Mouse (Mus musculus) granulocyte monocyte progenitor cell, adult 5-6 weeks (primary cell): ENCODE data around the gene Zfp846. TPM values are rescaled to one million over a fixed set of nuclear protein-coding genes. Genes with fewer than 3 reads are reported as not detected.
"Not testable (repeated sequence)": the region's sequence is repeated elsewhere in the genome, so short reads cannot be mapped to it uniquely, and the experiment has no call there.

ENCODE experiments used
- ATAC-seq: replicated peaks from 2 replicates; pipeline ENCODE4 v1.8.0; 2016; ENCODE audit warnings: mild to moderate bottlenecking, moderate TSS enrichment, inconsistent platforms; ENCODE audit not compliant: poor library complexity, severe bottlenecking
- total RNA-seq, 2 experiments: library from RNA; stranded (forward) in 1 of 2; stranded (reverse) in 1 of 2; fragments of 200-712, 200-1000 nt in 1 of 2; fragments of >200 nt in 1 of 2; fragmentation: Nextera tagmentation in 1 of 2; gene quantifications; 2 replicates each; pipeline ENCODE4 v1.2.3; 2014 to 2017

The Zfp846 gene
- total RNA-seq (2014; fragmentation: Nextera tagmentation) (7.1 and 7.3 TPM in 2 replicates), total RNA-seq (2017) (4.7 and 13.0 TPM in 2 replicates)

DNA sequence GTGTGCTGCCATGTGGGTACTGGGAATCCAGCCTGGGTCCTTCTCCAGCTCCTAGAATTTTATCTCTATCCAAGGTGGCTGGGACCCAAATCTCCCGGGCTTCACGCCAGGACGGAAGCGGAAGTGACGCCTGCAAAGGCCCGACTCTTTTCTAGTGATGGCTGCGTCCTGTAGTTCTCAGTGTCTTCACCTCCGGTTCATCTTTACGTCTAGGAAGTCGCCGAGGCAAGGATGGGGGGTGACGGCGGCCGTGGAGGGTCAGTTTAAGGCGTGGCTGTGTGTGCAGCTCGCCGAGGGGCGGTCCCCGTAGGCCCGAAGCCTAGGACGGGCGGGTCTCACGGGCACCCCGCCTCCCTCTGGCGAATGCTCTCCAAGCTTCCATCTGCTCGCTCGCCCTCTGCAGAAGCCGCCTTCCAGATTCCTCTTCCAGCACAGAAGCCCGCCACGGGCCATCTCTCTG, at the start of gene Zfp846:
Gene Zfp846, plus strand, starts transcription at position 117 of the 460 bp plus-strand sequence.
- ATAC-seq: peak; percentile 100

DNA sequence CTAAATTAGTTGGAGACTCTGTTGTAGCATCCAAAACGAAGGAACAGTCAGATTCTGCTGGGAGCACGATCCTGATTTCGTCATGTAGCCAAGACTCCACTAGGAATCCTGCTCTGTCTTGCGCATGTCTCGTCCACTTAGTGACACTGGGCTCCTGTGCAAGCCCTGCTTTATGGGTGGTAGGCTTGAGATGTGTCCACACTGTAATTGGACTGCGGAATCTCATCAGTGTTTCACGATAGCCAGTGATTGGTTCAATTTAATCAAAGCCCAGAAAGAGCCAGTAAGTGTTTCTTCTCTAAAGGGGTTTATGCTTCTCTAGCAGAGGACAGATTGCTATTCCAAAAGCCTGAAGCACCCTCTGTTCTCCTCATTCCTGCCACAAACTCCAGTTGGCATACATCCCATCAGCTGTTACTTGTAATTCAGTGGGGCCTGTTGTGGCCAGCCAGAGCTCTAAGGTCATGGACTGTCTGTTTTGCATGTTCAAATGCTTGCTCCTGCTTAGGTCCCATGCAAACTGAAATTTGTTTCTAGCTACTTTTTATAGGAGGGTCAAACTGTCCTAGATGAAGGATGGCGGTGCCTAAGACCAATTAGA, 46.7 kb upstream of the Zfp846 start:
- no peak for ATAC-seq

DNA sequence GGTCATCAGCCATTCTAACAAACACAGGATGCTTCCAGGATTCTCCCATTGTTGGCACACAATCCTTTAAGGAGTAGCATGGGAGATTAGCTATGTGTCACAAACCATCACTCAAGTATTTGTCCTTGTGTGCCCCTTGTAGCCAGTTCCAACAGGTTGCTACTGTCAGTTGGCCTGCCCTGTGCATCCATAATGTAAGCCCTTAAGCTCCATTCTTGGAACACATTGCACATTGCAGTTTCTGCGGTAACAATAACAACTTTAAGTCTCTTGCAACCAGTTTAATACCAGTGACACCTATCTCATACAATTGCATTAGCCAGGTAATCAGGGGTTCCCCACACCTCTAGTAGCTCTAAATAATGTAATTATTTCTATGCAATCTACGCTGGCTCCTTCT, 44.5 kb upstream of the Zfp846 start:
- no peak for ATAC-seq

DNA sequence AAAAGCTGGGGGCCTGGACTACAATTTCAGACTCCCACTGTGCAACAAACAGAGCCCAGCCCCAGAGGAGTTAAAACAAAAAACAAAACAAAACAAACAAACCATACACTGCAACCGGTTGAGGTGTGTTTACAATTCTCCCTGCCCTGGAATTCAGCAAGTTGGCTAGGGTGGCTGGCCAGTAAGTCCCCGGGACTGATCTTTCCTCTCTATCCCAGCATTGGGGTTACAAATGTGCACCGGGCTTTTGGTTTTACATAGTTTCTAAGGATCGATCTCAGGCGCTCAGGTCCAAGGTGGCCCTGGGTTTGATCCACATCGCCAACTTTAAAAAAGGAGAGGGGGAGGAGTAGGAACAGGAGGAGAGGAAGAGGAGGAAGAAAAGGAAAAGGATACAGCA, 37.6 kb upstream of the Zfp846 start:
- ATAC-seq: no peak

DNA sequence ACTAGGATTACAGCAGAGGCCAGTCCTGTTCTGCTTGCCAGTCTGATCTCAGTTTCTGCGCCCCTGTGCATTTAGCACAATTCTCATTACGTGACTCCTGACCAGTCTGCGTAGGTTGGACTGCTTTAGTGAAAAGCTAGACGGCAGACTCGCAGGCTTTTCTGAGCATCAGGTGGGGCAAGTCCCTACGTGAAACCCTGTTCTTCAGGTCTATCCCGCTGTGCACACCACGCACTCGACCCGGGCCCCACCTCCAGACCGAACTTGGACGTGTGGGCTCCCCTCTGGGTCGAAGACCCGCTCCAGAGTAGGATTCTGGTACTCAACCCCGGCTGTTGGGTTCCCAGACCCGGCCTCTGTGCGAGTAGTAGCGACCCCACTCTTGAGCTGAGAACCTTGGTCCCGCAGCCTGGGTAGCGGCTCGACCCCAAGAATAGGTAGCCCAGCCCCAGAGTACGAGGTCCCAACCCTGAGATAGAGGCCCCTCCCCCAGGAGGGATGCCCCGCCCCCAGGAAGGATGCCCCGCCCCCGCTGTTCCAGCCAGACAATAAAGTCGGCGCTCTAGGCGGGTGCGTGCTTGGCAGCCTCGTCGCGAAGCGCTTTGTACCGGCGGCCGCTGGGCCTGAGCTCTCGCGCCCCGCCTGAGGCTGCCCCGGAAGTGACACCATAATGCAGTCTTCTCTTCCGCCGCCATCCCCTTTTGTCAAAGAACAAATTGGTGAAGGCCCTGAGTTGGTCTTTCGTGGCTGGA, 36.8 kb upstream of the Zfp846 start:
- ATAC-seq: peak; percentile 92

DNA sequence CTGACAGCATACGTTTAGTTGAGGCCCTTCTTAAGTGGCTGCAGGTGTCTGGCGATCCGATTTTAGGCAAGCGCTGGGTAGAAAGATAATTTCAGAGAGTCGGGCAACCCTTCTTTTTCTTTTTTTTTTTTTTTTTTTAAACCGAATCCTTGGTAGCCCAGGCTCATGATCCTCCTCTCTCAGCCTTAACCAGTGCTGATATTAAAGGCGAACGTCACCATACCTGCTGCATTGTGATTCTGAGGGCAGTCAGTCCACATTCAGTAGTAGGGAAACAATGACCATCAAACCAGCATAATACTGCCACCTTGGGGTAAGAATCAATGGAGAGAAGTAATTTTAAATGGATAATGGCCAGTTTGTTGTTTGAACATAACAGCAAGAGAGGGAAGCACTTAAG, 35.9 kb upstream of the Zfp846 start:
- ATAC-seq: peak; percentile 49

DNA sequence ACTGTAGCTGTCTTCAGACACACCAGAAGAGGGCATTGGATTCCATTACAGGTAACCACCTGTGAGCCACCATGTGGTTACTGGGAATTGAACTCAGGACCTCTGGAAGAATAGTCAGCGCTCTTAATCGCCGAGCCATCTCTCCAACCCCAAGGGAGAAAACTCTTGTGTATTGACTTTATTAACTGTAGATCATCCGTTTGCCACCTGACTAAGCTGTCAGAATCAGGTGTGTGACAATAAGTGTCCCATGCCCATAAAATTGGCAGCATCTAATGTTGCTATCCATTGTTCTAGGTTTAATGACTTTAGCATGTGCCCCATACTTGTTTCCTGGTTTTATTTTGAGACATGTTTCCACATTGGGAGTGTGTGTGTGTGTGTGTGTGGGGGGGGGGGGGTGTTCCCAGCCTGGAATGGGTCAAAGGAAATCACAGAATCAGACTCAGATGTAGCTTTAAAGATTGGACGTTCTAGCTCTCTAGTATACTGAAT, 29.3 kb upstream of the Zfp846 start:
- ATAC-seq: no peak

DNA sequence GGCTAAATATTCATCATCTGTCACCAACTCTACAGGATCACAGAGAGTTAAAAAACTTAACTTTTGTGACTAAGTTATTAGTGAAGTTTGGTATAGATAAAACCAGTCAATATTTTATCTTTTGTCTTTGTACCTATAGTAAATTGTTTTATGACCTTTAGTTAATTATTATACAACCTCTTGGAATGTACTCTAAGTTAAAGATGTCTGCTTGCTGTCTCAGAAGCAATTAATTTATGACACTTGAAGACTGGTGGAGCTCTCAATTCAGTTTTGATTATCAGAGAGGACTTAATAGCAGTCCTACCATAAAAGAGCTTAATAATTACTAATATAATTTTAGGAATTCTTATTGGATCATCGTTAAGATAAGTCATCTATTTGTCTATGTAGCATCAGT, 28.4 kb upstream of the Zfp846 start:
- ATAC-seq: no peak

DNA sequence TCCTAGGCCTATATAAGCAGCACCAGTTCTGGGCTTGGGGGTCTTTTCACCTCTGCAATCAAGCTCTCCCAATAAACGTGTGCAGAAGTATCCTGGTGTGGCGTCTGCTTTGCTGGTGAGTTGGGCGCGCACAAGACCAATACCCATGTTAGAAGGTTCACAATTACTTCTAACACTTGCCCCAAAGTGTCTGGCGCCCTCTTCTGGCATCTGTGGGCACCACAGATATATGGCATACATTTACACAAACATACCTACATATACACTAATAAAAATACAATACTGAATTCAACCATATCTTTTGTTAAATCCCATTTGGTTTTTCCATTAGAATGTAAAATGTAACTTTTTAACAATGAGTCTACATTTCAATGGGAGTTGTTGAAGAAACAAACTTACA, 18.9 kb upstream of the Zfp846 start:
- ATAC-seq: no peak

DNA sequence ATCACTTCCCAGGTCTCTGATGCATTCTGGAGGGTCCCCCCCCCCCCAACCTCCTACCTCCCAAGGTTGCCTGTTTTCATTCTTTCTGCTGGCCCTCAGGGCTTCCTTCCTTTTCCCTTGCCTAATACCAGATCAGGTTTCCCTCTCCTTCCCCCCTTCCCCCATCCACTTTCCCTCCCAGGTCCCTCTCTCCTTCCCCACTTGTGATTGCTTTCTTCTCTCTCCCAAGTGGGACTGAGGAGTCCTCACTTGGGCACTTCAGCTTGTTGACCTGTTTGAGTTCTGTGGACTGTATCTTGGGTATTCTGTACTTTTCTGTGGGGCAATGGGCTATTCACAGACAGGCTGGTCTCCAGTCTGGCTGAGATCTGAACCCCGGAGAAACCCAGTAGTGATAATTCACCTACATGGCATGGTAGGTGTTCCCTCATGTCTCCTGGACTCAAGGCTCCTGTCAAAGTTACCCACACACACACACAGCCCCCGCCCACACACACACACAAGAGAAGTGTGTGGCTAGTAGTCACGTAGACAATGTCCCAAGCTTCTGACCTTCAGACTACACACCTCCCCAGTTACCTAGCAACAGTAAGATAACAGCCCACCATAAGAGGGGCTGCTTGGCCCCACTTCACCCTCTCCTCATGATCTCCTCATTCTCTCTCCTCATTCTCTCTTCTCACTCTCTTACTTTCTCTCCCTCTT, 15.6 kb upstream of the Zfp846 start:
- not testable (repeated sequence) for ATAC-seq

DNA sequence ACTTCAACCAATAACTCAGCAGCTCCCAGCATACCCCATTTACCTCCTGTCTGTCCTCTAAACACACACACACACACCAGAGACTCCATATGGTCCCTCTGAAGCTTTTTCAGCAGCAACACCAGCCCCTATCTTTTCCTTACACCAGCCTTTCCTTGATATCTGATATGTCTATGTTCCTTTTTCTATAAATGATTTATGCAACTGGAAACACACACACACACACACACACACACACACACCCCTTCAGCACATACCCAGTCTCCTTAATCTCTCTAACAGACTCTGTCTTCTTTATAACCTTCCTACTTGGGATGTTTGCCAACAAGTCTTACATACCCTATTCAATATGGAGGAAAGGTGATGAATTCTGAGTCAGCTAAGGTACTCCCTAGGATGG, 10.0 kb upstream of the Zfp846 start:
- ATAC-seq: no peak

DNA sequence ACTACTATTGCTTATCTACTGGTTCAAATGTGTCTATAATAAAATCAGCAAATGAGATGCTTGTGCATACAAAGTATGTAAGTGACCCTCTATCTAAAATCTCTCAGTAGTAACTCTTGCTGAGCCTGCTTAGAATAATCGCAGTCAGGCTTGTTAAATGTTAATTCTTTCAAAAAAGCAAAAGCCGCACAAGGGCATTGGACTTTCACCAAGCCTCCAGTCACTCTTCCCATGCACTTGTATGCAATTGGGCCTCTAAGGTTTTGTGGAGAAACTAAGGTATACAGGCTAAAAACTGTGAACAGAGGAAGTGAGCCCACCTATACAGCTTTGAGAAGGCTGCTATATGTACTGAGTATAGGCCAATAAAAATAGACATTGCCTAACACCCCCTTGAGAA, 4.5 kb upstream of the Zfp846 start:
- ATAC-seq: no peak

DNA sequence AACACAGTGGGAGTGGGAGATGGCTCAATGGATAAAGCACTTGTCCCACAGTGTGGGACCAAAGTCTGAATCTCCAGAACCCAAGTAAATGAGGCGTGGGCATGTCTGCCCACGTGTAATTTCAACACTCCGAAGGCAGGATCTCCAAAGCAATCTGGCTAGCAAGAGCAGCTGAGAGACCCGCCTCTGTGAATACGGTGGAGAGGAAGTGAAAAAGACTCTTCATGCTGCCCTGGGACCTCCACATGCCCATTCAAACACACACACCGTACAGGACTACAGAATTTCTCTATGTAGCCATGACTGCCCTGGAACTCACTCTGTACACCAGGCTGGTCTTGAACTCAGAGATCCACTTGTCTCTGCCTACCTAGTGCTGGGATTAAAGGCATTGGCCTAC, 20.2 kb downstream of the Zfp846 start:
- ATAC-seq: peak; percentile 92

DNA sequence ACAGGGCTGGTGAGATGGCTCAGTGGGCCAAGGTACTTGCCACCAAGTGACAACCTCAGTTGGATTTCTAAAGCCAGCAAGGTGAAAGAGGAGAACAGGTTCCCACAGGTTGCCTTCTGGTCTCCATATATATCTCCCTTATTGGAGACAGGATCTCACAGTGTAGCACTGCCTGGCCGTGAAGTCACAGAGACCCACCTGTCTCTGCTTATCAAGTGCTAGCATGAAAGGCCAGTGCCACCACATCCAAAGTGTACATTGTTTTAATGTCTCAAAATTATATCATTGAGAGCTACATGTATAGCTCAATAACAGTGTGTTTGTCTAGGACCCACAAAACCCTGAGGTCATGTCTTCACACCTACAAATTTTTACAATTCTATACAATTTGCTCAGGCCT, 25.2 kb downstream of the Zfp846 start:
- ATAC-seq: no peak

DNA sequence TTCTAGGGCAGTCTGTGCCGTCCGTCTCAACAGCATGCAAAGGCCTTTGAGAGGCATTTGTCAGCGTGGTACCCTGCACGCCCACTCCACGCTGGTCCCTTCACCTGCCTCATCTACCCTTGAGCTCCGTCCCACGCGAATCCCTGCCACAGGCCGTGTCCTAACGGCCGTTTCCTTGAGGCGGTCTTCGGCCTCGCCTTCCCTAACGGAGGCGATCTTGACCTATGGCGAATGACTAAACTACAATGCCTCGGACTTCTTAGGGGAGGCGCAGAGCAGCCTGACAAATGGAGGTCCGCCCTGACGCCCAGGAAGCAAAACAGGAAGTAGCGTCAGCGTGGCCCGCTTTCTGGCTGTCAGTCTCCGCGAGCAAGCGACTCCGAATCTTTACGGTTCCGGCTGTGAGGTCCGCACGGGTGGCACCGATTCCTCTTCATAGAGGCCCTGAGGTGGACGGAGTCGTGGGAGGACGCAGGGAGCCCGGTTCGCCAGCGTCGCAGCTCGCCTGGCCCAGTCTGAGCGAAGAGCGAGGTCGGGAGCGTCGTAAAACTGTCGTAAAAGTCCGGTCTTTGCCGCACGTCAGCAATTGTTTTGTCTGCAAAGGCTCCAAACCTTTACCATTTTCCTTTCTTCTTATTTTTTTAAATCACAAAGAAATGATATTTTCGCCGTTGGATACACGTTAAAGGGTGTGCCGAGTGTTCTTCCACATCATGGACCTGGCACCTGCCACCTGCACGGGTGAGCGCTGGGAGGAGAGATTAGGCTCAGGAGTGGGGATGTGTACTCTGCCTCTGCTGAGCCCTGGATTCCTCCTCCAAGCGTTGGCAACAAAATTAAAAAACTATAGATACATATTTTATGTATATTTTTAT, 26.2 kb downstream of the Zfp846 start:
- peak; percentile 98 for ATAC-seq

DNA sequence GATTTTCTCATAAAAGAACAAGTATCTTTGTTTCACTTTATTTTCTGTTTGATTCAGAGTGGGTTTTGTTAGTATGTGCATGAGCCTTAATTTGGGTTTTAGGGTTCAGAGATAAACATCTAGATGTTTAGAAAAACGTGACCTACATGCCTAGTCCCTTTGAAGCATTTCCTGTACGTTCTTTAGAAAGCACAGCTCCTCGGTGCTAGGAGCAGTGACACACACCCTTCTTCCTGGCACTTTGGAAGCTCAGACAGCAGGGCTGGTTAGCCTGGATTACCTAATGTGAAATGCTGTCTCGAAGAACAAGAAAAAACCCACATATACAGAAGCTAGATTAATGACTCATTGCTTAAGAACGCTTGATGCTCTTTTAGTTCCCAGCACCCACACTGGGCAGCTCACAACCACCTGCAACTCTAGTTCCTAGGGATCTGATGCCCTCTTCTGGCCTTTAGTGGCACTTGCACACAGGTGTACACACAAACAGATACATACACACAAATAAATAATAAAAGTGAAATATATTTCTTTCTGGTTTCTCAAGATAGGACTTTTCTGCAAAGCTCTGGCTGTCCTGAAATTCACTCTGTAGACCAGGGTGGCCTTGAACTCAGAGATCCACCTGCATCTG, 28.9 kb downstream of the Zfp846 start:
- ATAC-seq: no peak

DNA sequence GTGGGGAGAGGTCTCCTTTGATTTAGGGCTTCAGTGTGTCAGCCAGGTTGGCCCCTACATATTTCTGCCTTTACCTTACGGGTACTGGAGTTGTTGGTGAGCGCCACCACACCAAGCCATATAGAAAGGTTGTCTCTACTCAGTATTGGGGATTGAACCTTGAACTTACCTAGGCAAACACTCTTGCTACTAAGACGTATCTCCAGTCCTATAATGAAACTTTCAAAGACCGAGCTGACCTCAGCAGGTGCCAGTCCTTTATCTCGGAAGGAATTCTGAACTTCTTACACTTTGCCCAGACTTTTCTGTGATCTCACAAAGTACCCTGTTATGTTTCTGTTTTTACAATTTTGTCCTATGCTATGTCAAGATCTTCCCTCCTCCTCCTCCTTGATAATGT, 30.9 kb downstream of the Zfp846 start:
- ATAC-seq: no peak

DNA sequence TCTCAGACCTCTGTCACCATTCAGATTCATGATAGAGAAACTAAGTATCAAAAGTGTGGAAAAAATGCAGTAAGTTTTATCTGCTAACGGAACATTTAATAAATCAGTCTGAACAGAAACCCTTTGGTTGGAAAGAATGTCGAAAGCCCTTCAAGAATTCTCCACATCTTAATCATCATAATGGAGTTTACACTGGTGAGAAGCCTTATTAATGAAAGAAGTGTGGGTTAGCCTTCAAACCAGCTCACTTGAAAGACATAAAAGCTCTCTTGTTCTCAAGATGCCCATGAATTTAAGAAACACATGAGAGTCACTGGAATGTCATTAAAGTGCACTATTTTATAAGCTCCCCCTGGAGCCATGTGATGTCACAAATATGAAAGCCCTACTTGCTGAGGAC, 35.6 kb downstream of the Zfp846 start:
- ATAC-seq: no peak

DNA sequence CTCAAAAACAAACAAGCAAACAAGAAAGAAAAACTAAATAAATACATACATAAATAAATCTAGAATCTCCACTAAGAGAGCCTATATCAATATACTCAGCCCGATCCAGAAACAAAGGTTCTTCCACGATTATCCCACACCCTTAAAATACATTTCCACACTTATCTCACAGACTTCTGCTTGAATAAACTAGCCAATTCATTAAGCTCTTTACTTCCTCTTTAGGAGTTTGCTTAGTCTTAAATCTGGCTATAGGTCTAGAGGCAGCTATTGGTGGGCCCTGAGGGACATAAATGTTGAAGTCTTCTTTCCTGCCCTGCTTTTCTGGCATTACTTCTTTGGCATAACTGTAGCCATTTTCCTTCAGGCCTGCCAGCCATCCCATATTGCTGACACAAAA, 50.2 kb downstream of the Zfp846 start:
- no peak for ATAC-seq

DNA sequence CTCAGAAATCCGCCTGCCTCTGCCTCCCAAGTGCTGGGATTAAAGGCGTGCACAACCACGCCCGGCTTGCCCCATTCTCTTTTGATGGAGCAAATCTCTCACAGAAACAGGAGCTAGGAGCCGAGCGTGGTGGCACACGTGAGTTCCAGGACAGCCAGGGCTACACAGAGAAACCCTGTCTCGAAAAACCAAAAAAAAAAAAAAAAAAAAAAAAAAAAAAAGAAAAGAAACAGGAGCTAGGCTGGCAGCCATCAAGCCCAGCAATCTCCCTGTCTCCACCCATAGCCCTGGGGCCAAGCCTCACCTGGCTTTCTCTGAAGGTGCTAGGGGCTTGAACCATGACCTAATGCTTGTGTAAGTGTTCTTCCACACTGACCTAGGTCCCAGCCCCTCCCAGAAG, 54.6 kb downstream of the Zfp846 start:
- ATAC-seq: not testable (repeated sequence)
